Mouse (Mus musculus) neural tube, embryonic 11.5 days (tissue): ENCODE data around the gene Atp12a. TPM values are rescaled to one million over a fixed set of nuclear protein-coding genes. Genes with fewer than 3 reads are reported as not detected.

Experiments used
- ATAC-seq: fragments of 200-750 bp; cut with Nextera tagmentation; 2 replicates; pipeline ENCODE4 v1.8.0; 2017; ENCODE audit warnings: moderate number of reproducible peaks, mild to moderate bottlenecking, moderate TSS enrichment, moderate library complexity; ENCODE audit not compliant: insufficient read depth, low FRiP score, low TSS enrichment
- DNase-seq: peaks from one replicate; pipeline ENCODE4 v3.0.0-alpha.2; 2015; ENCODE audit warnings: low spot score
- H3K27ac ChIP-seq: fragments of 300-500 bp; sonication (generic); 2 replicates; pipeline ENCODE4 v1.5.1; 2014; ENCODE audit warnings: low read depth, mild to moderate bottlenecking, low read length
- H3K27me3 ChIP-seq: fragments of 300-500 bp; sonication (generic); 2 replicates; pipeline ENCODE4 v1.6.1; 2014; ENCODE audit warnings: mild to moderate bottlenecking, low read length, mixed read lengths; ENCODE audit not compliant: control insufficient read depth, insufficient read depth
- H3K36me3 ChIP-seq: fragments of 300-500 bp; sonication (generic); 2 replicates; pipeline ENCODE4 v1.6.1; 2014; ENCODE audit warnings: mild to moderate bottlenecking, low read length, moderate library complexity, mixed read lengths; ENCODE audit not compliant: control insufficient read depth, insufficient read depth
- H3K4me1 ChIP-seq: fragments of 300-500 bp; sonication (generic); 2 replicates; pipeline ENCODE4 v1.6.1; 2014; ENCODE audit warnings: low read length, mixed read lengths; ENCODE audit not compliant: control insufficient read depth, insufficient read depth
- H3K4me2 ChIP-seq: fragments of 300-500 bp; sonication (generic); 2 replicates; pipeline ENCODE4 v1.6.1; 2014; ENCODE audit warnings: low read depth, mild to moderate bottlenecking, moderate library complexity
- H3K4me3 ChIP-seq: fragments of 300-500 bp; sonication (generic); 2 replicates; pipeline ENCODE4 v1.5.1; 2014; ENCODE audit warnings: low read depth, low read length
- H3K9ac ChIP-seq: fragments of 300-500 bp; sonication (generic); 2 replicates; pipeline ENCODE4 v1.6.1; 2014; ENCODE audit warnings: mild to moderate bottlenecking, low read length
- H3K9me3 ChIP-seq: fragments of 300-500 bp; sonication (generic); 2 replicates; pipeline ENCODE4 v1.6.1; 2016; ENCODE audit warnings: low read length; ENCODE audit not compliant: control insufficient read depth
- WGBS: fragments of 180-500 bp; shearing (Covaris S2); extraction: QIAGEN DNeasy Blood & Tissue Kit; methylation state at CpG from one replicate; pipeline ENCODE4 v1.1.7; 2014; 5-methylcytosine and 5-hydroxymethylcytosine counted together
- polyA plus RNA-seq: library from polyadenylated mRNA; unstranded; fragments of >200 nt; fragmentation: Nextera tagmentation; extraction: Ambion mirVana; gene quantifications from 2 replicates; pipeline ENCODE4 v1.2.1, GENCODE M21; 2014

The Atp12a gene
- polyA plus RNA-seq, 1 experiment from 2014 or later: not detected

- Histone ChIP-seq H3K9me3 (no peaks in the 10 kb centered on the region), H3K4me2 (no peak overlapping the region), H3K9ac (no peak overlapping the region), H3K4me3 (no peak overlapping the region), H3K4me1 (peaks cover 2% of the 10 kb centered on the region; the same call in 1 of the 2 replicates), H3K36me3 (no peaks in the 10 kb centered on the region), H3K27ac (no peak overlapping the region), H3K27me3 (no peaks in the 10 kb centered on the region)
- 14% methylated on average over 2 of the region's 2 CpGs for WGBS
- DNase-seq: no peak
- ATAC-seq: no peak
Measured at GRCm38 (mm10) chr14:56393704-56394312, 28.9 kb downstream of the Atp12a start.

- no peak overlapping the region for H3K27ac ChIP-seq
- ATAC-seq: no peak
Measured at GRCm38 (mm10) chr14:56398001-56398400, 33.1 kb downstream of the Atp12a start.

GRCm38 (mm10) chr14:56402311-56403071 is 37.6 kb downstream of the Atp12a start, which contains the start of gene Rnf17:
TSS of gene Rnf17 (plus strand) at chr14:56402581.
- no peak within 1 kb of the TSS for H3K4me3 ChIP-seq
- no peaks in the 10 kb centered on the region for H3K4me1 ChIP-seq
- ATAC-seq (no peak), DNase-seq (peak; percentile 11)
- H3K9me3 ChIP-seq: no peaks in the 10 kb centered on the region
- no peaks in the 10 kb centered on the region for H3K36me3 ChIP-seq
- no peak within 1 kb of the TSS for H3K9ac ChIP-seq
- 67% methylated on average over 34 of the region's 34 CpGs for WGBS
- no peak within 1 kb of the TSS for H3K4me2 ChIP-seq
- no peak within 1 kb of the TSS for H3K27ac ChIP-seq
- no peaks in the 10 kb centered on the region for H3K27me3 ChIP-seq

More at GRCm38 (mm10) chr14:56398001-56398400, 33.1 kb downstream of the Atp12a start:
- H3K9me3 ChIP-seq: no peaks in the 10 kb centered on the region
- DNase-seq: no peak
- no peak overlapping the region for H3K9ac ChIP-seq
- H3K4me2 ChIP-seq: no peak overlapping the region
- H3K4me1 ChIP-seq: peaks cover 2% of the 10 kb centered on the region; the same call in 1 of the 2 replicates
- no peak overlapping the region for H3K4me3 ChIP-seq
- no peaks in the 10 kb centered on the region for H3K36me3 ChIP-seq
- no peaks in the 10 kb centered on the region for H3K27me3 ChIP-seq

- Histone ChIP-seq H3K4me2 (no peak overlapping the region), H3K27ac (no peak overlapping the region), H3K9me3 (no peaks in the 10 kb centered on the region), H3K27me3 (no peaks in the 10 kb centered on the region), H3K4me3 (no peak overlapping the region), H3K36me3 (no peaks in the 10 kb centered on the region), H3K9ac (no peak overlapping the region), H3K4me1 (no peaks in the 10 kb centered on the region)
- ATAC-seq: no peak
- DNase-seq: no peak
- 91% methylated on average over 2 of the region's 2 CpGs for WGBS
Measured at GRCm38 (mm10) chr14:56403072-56403375, 38.2 kb downstream of the Atp12a start.

Other genes starting within 250 kb of the Atp12a start
- not detected in 2 replicates for gene Gzme, start 244.4 kb upstream of the Atp12a start, polyA plus RNA-seq
- gene Gzmd, start 232.5 kb upstream of the Atp12a start, polyA plus RNA-seq: not detected in 2 replicates
- not detected in 2 replicates for gene Gzmg, start 205.5 kb upstream of the Atp12a start, polyA plus RNA-seq
- gene Gzmn, start 190.5 kb upstream of the Atp12a start, polyA plus RNA-seq: not detected in 2 replicates
- gene Gzmf, start 153.7 kb upstream of the Atp12a start, polyA plus RNA-seq: not detected in 2 replicates
- 0.36 TPM in 1 of 2 replicates, not detected in the other for gene Gzmc, start 130.4 kb upstream of the Atp12a start, polyA plus RNA-seq
- not detected in 2 replicates for gene Gzmb, start 102.8 kb upstream of the Atp12a start, polyA plus RNA-seq
- 1.3 and 1.5 TPM in 2 replicates for gene Rnf17, start 37.5 kb downstream of the Atp12a start, polyA plus RNA-seq
- gene Cenpj, start 210.4 kb downstream of the Atp12a start, polyA plus RNA-seq: 22.7 and 24.0 TPM in 2 replicates
- gene Parp4, start 210.6 kb downstream of the Atp12a start, polyA plus RNA-seq: 0.95 and 0.99 TPM in 2 replicates